Mouse (Mus musculus) neural tube, embryonic 15.5 days (tissue): ENCODE measurements around the gene Pip. TPM values are rescaled to one million over a fixed set of nuclear protein-coding genes. Genes with fewer than 3 reads are reported as not detected.

ENCODE experiments used
- ATAC-seq: fragments of 200-750 bp; cut with Nextera tagmentation; 2 replicates; pipeline ENCODE4 v1.8.0; 2017; ENCODE audit warnings: mild to moderate bottlenecking, moderate TSS enrichment, moderate library complexity; ENCODE audit not compliant: low FRiP score
- H3K27ac ChIP-seq: fragments of 300-500 bp; sonication (generic); replicated peaks from 2 replicates; pipeline ENCODE4 v1.5.1; 2015; ENCODE audit warnings: mild to moderate bottlenecking, inconsistent platforms
- H3K27me3 ChIP-seq: fragments of 300-500 bp; sonication (generic); replicated peaks from 2 replicates; pipeline ENCODE4 v1.6.1; 2015; ENCODE audit warnings: inconsistent platforms
- H3K36me3 ChIP-seq: fragments of 300-500 bp; sonication (generic); 2 replicates; pipeline ENCODE4 v1.6.1; 2015; ENCODE audit warnings: inconsistent platforms
- H3K4me1 ChIP-seq: fragments of 300-500 bp; sonication (generic); 2 replicates; pipeline ENCODE4 v1.6.1; 2015; ENCODE audit warnings: inconsistent platforms
- H3K4me2 ChIP-seq: fragments of 300-500 bp; sonication (generic); 2 replicates; pipeline ENCODE4 v1.6.1; 2015; ENCODE audit warnings: inconsistent platforms, mild to moderate bottlenecking, moderate library complexity
- H3K4me3 ChIP-seq: fragments of 300-500 bp; sonication (generic); replicated peaks from 2 replicates; pipeline ENCODE4 v1.5.1; 2015; ENCODE audit warnings: mild to moderate bottlenecking, inconsistent platforms
- H3K9ac ChIP-seq: fragments of 300-500 bp; sonication (generic); replicated peaks from 2 replicates; pipeline ENCODE4 v1.6.1; 2015; ENCODE audit warnings: mild to moderate bottlenecking, inconsistent platforms
- H3K9me3 ChIP-seq: fragments of 300-500 bp; sonication (generic); replicated peaks from 2 replicates; pipeline ENCODE4 v1.6.1; 2016; ENCODE audit warnings: inconsistent platforms
- WGBS: fragments of 180-500 bp; shearing (Covaris S2); methylation state at CpG from one replicate; pipeline ENCODE4 v1.1.7; 2015; ENCODE audit warnings: mixed read lengths; 5-methylcytosine and 5-hydroxymethylcytosine counted together
- polyA plus RNA-seq: library from polyadenylated mRNA; unstranded; fragments of >200 nt; fragmentation: Nextera tagmentation; extraction: Ambion mirVana; gene quantifications from 2 replicates; pipeline ENCODE4 v1.2.1, GENCODE M21; 2015

Pip gene
- not detected in 2 replicates for polyA plus RNA-seq

- 88% methylated on average over 2 of the region's 2 CpGs for WGBS
- ATAC-seq, result no peak
Measured at GRCm38 (mm10) chr6:41847235-41847634, at the start of gene Pip. Pip (plus strand) TSS chr6:41847535.

GRCm38 (mm10) chr6:41824086-41824485 lies 23.2 kb upstream of the Pip start:
- no peaks in the 10 kb centered on the region for H3K36me3 ChIP-seq
- H3K4me1 ChIP-seq, result no peaks in the 10 kb centered on the region
- H3K27me3 ChIP-seq, result no peaks in the 10 kb centered on the region
- no peak for ATAC-seq
- no peak overlapping the region for H3K27ac ChIP-seq
- no peak overlapping the region for H3K4me2 ChIP-seq
- no peak overlapping the region for H3K4me3 ChIP-seq
- no peak overlapping the region for H3K9ac ChIP-seq
- no peaks in the 10 kb centered on the region for H3K9me3 ChIP-seq

More at GRCm38 (mm10) chr6:41847235-41847634, at the start of gene Pip:
- Histone ChIP-seq H3K36me3 (no peaks in the 10 kb centered on the region), H3K4me3 (no peak within 1 kb of the TSS), H3K9me3 (no peaks in the 10 kb centered on the region), H3K27ac (no peak within 1 kb of the TSS), H3K27me3 (no peaks in the 10 kb centered on the region), H3K9ac (no peak within 1 kb of the TSS), H3K4me1 (no peaks in the 10 kb centered on the region), H3K4me2 (no peak within 1 kb of the TSS)

- no peak for ATAC-seq
Measured at GRCm38 (mm10) chr6:41829516-41829915, 17.8 kb upstream of the Pip start.

GRCm38 (mm10) chr6:41852689-41853088 lies 5.4 kb downstream of the Pip start, which contains the start of gene Sval2:
Sval2 (plus strand) TSS chr6:41852989.
- 85% methylated on average over 3 of the region's 3 CpGs for WGBS
- H3K27me3 ChIP-seq, result no peaks in the 10 kb centered on the region

More at GRCm38 (mm10) chr6:41829516-41829915, 17.8 kb upstream of the Pip start:
- H3K9me3 ChIP-seq, result no peaks in the 10 kb centered on the region
- WGBS, result 86% methylated on average over 2 of the region's 2 CpGs
- no peak overlapping the region for H3K4me2 ChIP-seq
- no peak overlapping the region for H3K9ac ChIP-seq
- H3K27me3 ChIP-seq, result no peaks in the 10 kb centered on the region
- H3K27ac ChIP-seq, result no peak overlapping the region
- H3K4me1 ChIP-seq, result no peaks in the 10 kb centered on the region
- no peaks in the 10 kb centered on the region for H3K36me3 ChIP-seq
- H3K4me3 ChIP-seq, result no peak overlapping the region

GRCm38 (mm10) chr6:41864038-41864437 lies 16.7 kb downstream of the Pip start:
- no peak overlapping the region for H3K27ac ChIP-seq
- no peak overlapping the region for H3K9ac ChIP-seq
- no peaks in the 10 kb centered on the region for H3K9me3 ChIP-seq
- no peak for ATAC-seq
- no peak overlapping the region for H3K4me3 ChIP-seq
- no peaks in the 10 kb centered on the region for H3K36me3 ChIP-seq
- 91% methylated on average over 2 of the region's 2 CpGs for WGBS
- no peaks in the 10 kb centered on the region for H3K4me1 ChIP-seq
- H3K4me2 ChIP-seq, result no peak overlapping the region
- H3K27me3 ChIP-seq, result no peaks in the 10 kb centered on the region

More at GRCm38 (mm10) chr6:41852689-41853088, 5.4 kb downstream of the Pip start, which contains the start of gene Sval2:
- Histone ChIP-seq H3K27ac (no peak within 1 kb of the TSS), H3K36me3 (no peaks in the 10 kb centered on the region), H3K9me3 (no peaks in the 10 kb centered on the region), H3K4me1 (no peaks in the 10 kb centered on the region), H3K4me3 (no peak within 1 kb of the TSS), H3K4me2 (no peak within 1 kb of the TSS), H3K9ac (no peak within 1 kb of the TSS)
- ATAC-seq, result no peak

Other genes starting within 250 kb of the Pip start
- gene Ephb6, start 242.1 kb upstream of the Pip start, polyA plus RNA-seq, result 38.0 and 46.7 TPM in 2 replicates
- 0.84 and 1.0 TPM in 2 replicates for gene Trpv6, start 211.1 kb upstream of the Pip start, polyA plus RNA-seq
- gene Trpv5, start 166.8 kb upstream of the Pip start, polyA plus RNA-seq, result not detected in 2 replicates
- gene Llcfc1, start 163.1 kb upstream of the Pip start, polyA plus RNA-seq, result not detected in 2 replicates
- gene Kel, start 143.2 kb upstream of the Pip start, polyA plus RNA-seq, result 0.51 and 0.86 TPM in 2 replicates
- not detected in 2 replicates for gene Olfr459, start 72.4 kb upstream of the Pip start, polyA plus RNA-seq
- not detected in 2 replicates for gene Sval2, start 5.5 kb downstream of the Pip start, polyA plus RNA-seq
- gene Sval1, start 104.1 kb downstream of the Pip start, polyA plus RNA-seq, result not detected in 2 replicates
- gene Sval3, start 120.6 kb downstream of the Pip start, polyA plus RNA-seq, result not detected in 2 replicates
- gene Sva, start 190.9 kb downstream of the Pip start, polyA plus RNA-seq, result not detected in 2 replicates